Mouse (Mus musculus): Measurements from ENCODE around the gene Ighmbp2.
"Not testable (repeated sequence)": the region's sequence is repeated elsewhere in the genome, so short reads cannot be mapped to it uniquely, and the experiment has no call there.

The Ighmbp2 gene

DNA sequence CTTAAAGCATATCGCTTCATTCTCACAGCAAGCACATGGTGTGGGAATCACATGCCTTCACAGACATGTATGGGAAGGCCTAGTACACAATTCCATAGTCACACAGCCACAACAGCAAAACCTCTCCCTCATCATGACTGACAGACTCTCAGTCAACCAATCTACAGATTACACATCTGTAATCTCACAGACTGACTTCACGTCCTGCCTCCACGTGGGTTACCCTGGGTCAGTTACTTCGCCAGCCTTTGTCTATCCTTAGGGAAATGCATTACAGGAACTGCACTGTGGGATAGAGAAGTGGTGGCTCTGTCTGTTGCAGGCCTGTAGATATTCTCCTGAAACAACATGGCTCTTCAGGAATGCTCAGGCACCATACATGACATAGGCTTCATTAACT is 931 bp downstream of the Ighmbp2 start:
- DNase-seq (ENCODE audit: low spot score), result no peak

DNA sequence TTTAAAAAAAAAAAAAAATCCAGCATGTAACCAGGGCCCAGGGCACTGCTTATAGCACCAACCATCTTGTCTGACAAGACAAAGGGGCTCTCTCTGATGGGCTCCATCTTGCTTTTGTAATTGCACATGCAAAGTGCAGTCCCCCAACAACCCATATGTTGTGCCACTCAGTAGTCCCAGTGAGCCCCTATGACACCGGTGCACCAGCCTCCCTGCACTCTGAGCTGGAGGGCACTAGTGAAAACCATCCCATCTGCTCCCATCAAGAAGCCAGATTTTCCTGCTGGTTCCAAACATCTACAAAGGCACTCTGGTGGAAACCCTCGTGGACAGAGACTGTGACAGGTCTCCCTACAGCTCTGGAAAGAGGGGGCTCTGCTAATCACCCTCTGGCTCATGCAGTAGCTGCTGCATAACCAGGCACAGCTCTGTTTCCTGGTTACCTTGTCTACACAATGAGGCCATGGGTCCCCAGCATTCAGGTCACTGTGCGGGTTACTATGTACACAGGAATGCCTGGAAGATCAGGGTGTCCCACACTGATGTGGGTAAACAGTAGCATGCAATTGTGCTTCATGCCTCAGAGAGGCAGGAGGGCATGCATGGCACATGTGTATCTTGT is 7.0 kb downstream of the Ighmbp2 start:
- no peak for DNase-seq (ENCODE audit: low spot score)

DNA sequence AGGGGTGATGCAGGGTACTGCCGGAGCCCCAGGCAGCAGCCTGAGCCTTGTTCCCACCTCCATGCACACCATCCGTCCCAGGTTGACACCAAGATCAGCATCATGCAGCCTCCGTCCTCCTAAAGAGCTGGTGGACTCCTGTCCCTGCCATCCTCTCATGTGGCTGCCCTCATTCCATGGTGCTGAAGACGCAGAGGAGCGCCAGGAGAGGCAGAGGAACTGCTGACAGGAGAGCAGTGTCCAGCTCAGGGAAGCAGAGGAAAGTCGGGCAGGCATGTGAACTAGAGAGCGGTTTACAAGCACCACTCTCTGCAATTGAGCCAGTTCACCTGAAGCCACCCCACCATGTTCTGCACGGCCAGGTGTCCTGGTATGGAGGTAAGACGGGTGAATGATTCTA is 9.5 kb downstream of the Ighmbp2 start:
- DNase-seq (ENCODE audit: low spot score), result peak; percentile 1

DNA sequence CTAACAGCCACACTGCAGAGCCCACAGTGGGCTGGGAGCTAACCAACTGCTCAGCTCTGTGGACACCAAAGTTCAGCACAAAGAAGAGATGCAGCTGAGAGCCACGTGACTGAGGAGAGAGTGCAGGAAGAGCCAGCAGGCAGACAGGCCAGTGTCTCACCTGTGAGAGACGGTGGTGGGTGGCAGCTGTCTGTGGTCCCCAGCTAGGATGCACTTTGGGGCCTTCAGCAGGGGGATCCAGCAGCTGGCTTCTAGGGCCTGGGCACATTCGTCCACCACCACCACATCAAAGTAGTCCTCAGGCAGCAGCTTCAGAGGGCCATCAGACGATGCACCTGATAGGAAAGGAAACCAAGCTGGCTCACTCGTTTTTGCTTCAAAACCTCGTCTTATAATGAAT is 11.5 kb downstream of the Ighmbp2 start:
- no peak for DNase-seq (ENCODE audit: low spot score)

DNA sequence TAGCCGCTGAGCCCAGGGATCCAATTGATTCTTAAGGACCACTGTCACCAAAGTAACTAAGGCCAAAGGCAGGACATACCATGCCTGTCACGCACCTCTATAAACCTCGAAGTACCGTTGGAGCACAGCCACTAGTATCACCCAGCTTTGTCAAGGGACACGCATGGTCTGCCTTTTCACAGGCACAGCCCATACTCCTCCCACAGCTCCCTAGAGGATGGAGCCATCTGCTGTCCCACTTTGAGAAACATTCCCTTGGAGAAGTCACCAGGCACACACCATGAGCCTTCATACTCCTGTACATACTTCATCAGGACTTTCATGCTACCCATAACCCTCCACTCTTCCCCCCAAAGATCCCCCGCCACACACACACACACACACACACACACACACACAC is 13.0 kb downstream of the Ighmbp2 start:
- DNase-seq (ENCODE audit: low spot score), result peak; percentile 4

DNA sequence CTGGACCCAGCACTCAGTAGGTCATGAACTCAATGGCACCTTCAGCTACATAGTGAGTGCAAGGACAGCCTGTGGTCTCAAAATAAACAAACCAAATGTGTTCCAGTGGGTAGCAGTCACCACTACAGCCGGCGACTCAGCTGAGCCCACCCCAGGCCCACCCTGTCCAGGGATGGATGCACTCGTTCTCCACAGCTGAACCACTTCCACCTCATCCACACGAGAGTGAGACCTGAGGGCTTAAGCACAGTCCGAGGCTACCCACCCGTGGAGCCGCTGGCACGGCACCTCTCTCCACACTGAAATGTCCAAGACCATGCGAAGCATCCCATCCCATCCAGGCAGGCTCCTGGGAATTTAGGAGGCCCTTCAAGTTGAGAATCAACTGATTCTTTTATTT is 13.5 kb downstream of the Ighmbp2 start:
- peak; percentile 5 for DNase-seq (ENCODE audit: low spot score)

DNA sequence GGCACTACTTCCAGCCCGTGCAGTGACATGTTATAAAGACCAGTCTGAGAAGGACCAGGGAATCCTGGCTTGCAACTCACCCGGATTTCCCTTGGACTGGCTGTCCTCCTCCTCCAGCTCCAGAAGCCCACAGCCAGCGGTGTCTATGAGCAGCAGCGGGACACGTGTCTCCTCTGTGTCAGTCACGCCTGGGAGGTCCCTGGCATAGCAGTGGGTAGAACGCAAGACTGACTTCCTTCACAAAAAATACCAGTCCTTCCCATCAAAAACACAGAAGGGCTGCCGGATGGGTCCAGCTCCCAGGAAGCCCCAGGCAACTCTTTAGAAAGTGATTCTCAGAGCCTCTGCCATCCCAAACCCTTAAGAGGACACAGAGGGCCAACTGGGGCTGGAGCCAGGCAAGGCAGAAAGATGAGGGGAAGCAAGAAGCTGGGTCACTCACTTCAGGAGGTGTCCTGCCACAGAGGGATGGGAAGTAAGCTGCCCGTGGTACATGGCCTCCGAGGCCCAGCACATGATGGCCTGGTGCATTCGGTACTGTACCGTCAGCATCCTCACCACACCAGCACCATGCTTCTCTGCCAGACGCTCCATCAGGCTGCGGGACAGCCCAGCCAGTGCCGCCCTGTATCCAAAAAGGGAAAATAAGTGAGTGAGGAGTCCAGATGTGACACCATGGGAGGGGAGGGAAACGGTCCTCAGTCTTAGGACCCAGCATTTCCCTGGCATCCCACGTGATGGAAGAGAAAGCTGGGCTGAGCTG is 14.4 kb downstream of the Ighmbp2 start:
- DNase-seq (ENCODE audit: low spot score), result peak; percentile 8

DNA sequence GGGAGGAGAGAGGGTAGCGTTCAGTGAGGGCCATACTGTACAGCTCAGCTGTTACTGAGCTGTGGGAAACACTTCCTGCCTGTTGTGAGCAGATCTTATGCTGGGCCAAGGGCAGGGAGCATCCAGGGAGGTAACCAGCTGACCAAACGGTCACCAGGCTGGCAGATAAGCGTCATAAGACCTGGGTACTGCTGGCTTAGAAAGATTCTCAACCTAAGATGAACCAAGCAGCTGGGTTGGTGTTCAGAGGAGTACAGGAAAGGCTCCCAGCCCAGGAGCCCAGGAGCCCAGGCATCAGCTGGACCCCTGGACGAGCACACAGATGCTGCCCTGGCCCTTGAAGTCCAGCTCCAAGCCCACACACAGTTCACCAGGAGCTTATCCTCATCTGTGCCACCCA is 15.5 kb downstream of the Ighmbp2 start:
- peak; percentile 8 for DNase-seq (ENCODE audit: low spot score)

DNA sequence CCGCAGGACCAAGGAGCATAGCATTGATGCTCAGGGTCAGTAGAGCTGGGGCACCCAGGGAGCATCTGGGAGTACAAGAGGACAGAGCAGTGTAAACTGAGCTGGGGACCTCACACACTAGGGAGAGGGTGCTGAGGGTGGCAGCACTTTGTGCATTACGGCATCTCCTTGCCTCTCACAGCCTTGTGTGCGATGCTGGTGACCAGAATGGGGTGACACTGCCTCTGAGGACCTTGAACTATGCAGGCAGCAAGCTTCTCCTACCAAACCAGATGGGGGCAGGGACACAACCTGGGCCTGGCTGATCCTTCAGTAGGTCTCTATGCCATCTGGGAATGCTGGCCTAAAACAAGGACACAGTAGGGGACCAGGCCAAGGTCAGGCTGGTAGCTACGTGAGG is 16.1 kb downstream of the Ighmbp2 start:
- DNase-seq (ENCODE audit: low spot score), result peak; percentile 8

DNA sequence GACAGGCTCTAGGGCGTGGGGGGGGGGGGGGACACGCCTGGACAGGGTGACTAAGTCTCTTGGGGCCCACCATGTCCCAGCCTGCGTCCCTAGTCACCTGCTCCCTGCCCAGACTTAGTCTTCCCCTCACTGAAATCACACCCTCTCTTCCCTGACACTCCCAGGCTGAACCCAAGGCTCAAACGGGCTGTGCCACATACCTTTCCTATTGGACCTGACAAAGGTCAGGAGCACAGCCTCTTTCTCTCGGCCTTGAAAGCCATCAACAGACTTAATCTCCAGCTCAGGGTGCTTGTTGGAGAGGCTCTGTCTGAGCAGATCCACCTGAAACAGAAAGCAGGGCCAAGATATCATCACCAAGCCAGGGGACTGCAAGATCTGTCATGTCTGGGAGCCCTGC is 16.7 kb downstream of the Ighmbp2 start:
- DNase-seq (ENCODE audit: low spot score), result no peak

DNA sequence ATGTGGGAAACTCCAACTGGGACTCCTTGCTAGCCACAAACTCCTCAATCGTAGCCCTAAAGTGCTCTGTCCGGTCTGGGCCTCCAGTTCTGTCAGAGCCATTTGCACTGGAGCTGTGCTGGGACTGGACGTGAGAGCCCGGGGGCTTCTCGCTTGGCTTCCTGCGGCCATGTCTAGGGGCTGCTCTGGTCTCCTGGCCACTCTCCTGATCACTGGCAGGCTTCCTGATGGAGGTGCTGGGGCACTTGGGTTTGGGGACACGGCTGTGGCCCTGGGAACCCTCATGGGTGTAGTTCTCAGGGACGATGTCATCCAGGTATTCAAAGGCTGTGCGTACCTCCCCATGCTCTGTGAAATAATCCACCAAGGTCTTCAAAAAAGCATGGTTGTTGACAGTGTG is 17.6 kb downstream of the Ighmbp2 start:
- DNase-seq (ENCODE audit: low spot score), result no peak

DNA sequence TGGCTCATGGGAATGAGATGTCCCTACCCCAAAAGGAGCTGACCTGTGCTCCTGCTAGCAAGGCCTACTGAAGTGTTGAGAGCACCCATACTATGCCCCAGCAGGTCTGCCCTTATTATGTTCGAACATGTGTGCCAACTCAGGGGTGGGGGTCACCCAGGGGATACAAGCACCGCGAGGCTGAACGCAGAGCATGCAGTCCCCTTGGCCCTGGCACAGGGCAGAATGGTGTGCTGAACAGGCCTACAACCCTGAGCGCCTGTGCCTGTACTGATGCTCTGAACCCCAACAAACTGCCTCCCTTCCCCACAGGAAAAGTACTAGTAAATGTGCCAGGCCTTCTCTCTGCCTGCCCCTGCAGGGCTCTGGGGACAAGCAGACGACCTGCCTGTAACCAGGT is 18.5 kb downstream of the Ighmbp2 start:
- DNase-seq (ENCODE audit: low spot score), result no peak

DNA sequence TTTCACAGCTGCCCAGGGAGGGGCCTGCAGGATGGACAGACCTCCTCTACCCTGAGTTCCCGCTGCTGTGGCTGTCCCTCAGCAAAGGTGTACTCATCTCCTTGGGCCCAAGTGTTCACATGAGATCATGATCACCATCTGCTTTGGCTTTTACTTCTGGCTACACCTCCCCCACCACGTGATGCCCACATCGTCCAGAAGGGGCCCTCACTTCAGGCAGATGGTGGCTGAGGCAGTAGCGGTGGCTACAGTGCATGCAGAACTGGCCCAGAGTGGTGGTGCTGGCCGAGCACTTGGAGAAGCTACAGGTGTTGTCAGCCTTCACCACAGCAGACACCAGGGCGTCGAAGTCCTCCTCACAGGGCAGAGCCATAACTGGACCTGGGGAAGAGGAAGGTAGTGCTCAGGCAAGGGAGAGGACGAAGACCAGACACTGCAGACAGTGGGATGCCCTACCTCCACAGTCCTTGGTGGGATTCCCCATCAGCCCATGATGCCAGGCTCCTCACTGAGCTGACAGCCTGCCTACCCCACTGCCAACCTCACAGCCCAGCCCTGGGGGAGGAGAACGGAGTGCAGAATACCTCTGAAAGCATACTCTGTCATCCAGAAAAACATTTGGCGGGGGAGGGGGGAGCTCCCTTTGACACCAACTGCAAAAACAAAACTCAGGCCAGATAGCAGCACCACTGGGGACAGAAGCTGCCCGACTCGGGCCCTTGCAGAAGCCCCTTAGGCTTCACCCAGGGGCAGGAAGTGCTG is 20.9 kb downstream of the Ighmbp2 start:
- no peak for DNase-seq (ENCODE audit: low spot score)

DNA sequence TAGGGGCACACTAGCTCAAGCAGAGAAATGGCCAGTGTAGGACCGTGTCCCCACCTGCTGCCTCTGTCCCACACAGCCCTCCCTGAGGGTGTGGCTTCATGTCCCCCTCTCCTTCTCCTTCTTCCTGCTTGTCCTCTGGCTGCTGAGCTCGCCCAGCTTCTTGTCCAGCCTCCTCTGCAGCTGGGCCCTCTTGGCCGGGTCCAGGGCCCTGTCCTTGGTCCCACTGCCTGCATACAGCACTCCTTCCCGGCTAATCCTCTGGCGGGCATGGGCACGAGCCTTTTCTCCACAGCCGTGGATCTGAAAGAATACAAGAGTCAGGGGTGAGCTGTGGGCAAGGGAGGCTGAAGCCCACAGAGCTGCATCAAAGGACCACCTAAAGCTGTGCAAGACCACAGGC is 21.5 kb downstream of the Ighmbp2 start:
- no peak for DNase-seq (ENCODE audit: low spot score)

DNA sequence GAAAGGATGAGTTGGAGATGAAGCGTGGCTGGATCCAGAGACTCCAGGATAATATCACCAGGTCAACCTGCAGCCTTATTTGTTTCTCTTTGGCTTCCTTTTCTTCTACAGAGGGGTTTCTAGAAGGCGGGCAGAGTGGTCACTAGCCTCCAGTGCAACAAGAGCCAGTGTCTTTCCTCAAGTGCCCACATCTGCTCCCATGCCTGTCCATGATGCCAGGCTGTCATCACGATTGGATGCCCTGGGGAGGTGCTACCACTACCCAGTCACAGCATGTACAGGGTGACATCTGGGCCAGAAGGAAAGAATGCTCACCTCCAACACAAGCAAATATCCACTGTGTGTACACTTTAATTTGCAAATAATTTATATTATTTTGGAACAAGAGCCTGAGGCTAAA is 22.2 kb downstream of the Ighmbp2 start:
- DNase-seq (ENCODE audit: low spot score), result no peak

DNA sequence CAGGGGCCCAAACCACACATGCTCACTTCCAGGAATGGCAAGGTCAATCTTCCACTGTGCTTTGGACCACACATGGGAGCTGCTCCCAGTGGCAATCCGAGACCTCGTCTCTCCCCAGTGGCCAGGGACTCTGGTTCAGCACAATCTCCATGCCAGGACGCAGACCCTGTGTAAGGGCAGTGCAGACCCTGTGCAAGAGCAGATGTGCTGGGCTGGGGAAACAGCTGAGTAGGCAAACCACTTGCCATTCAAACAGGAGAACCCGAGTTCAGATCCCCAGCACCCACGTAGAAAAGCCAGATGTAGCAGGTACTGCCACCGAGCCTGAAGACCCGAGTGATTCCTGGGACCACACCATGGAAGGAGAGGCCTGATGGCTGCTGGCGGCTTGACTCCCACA is 22.8 kb downstream of the Ighmbp2 start:
- DNase-seq (ENCODE audit: low spot score), result no peak

DNA sequence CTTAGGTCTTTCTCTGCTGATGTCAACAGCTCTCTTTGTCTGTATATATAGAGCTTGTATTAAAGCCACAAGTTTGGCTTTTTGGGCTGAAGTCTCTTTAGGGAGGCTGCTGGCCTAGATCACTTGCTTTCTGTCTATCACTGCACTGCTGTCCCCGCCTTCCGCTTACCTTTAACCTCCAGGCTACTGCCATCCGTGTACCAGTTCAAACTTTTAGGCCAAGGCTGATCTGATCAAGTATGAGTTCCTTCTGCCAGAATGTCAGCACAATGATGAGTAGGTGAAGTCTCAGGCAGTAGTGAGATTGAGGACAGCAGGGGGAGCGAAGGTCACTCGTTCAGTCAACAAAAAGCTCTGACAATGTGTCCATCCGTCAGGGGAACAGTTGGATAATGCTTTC is 57.6 kb downstream of the Ighmbp2 start:
- DNase-seq (ENCODE audit: low spot score), result not testable (repeated sequence)

DNA sequence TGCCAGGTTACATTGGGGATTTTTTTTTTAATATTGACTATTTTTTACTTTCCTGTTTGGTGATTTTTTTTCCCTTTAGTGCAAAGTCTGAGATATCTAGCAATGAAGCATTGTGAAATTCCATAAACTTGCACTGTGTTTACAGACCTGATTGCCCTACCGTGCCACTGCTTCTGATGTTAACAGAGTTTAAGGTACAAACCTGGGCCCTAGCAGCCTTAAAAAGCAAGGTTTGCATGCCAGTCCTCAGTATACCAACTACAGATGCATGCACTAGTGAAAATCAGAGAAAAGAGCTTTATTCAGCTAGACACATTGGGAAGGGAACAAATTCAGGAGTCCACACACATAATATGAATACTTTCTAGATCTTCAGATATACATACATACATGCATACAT is 67.9 kb downstream of the Ighmbp2 start:
- DNase-seq (ENCODE audit: low spot score), result not testable (repeated sequence)

All from urinary bladder, postnatal 10 days (tissue).